Mouse (Mus musculus): ENCODE data around the gene Edc4.
"Not testable (repeated sequence)": the region's sequence is repeated elsewhere in the genome, so short reads cannot be mapped to it uniquely, and the experiment has no call there.

Edc4 gene

DNA sequence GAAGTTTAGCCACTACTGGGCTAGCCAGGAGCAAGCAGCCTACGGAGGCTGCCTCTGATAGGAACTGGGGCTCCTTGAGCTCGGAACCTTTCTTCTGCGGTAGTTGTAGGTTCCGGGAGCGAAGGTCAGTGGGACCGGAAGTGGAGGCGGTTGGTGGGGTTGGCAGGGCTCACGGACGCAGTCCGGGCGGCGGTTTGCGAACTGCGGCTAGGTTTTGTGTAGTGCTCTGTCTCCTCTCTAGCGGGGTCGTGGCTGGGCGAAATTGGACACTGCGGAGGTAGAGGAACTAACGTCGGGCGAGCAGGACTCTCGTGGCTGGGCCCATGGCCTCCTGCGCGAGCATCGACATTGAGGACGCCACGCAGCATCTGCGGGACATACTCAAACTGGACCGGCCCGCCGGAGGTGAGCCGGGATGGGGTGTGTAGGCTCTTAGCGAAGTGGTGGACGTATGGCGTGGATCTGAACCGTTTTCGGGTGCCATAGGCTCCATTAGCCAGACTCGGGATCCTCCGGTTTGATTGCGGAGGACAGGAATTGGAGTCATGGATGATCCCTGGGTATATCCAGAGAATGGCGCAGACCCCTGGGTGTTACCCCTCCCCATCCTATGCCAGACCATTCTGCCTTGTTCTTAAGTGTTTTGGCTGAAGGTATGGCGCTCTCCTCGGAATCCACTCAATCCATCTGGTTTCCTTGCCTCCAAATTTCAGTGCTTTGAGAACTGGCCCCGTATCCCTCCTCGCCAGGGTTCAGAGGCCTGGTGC lies at the start of gene Edc4:
Edc4 (plus strand) TSS at position 128 of the 767 bp plus-strand sequence.
- DNase-seq, result peak; percentile 86

DNA sequence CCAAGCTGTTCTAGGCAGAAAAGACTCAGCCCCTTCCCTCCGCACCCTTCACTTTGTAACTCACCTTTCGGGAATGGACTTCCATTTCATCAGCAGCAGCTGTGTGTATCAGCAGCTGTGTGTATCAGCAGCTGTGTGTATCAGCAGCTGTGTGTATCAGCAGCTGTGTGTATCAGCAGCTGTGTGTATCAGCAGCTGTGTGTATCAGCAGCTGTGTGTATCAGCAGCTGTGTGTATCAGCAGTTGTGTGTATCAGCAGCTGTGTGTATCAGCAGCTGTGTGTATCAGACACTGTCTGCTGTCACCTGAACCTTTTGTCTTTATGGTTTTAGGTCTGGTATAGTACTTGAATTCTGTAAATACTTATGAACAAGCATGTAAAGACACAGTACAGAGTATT lies 46.9 kb upstream of the Edc4 start:
- not testable (repeated sequence) for DNase-seq

DNA sequence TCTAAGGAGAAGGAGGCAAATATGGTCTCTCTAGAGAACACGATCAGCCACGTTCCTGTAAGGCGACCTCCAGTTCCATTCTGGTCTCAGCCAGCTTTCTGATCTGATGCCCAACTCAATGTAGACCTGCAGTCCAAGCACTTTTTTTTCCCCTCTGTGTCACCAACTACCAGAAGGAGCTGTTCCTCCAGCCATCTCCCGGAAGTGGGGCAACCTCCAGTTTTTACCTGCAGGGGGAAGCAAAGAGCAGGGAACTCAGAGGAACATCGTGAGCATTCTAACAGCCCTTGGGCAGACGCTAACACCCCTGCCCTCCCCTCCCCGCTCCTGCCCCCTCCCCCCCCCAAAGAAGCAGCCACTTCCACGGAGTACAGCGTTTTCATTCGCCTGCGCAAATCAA lies 45.4 kb upstream of the Edc4 start:
- peak; percentile 89 for DNase-seq

DNA sequence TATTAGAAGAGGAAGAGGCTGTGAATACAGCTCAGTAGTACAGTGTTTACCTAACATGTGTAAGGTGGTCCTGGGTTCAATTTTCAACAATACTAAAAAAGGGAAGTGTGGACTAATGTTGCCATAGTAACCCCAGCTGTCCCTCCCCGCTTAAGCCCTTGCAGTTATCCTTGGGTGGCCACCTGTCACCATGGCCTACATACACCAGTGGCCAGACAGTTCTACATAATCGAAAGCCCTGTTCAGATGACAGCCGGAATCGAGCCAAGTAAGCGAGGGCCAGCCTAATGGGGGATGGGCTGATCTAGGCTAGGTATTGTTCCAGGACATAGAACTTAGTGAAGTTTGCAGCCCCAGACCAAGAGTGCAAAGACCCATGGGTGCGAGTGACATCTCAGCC lies 43.7 kb upstream of the Edc4 start:
- no peak for DNase-seq

DNA sequence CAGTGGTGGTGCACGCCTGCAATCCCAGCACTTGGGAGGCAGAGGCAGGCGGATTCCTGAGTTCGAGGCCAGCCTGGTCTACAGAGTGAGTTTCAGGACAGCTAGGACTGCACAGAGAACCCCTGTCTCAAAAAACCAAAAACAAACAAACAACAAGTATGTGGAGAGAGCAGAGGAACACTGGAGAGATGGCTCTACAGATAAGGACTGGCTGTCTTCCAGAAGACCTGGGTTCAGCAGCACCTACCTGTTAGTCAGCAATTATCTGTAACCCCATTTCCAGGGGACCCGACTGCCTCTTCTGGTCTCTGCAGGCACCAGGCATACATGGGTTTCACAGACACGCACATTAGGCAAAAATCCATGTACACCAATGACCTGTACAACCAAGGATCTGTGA lies 41.5 kb upstream of the Edc4 start:
- DNase-seq, result no peak

DNA sequence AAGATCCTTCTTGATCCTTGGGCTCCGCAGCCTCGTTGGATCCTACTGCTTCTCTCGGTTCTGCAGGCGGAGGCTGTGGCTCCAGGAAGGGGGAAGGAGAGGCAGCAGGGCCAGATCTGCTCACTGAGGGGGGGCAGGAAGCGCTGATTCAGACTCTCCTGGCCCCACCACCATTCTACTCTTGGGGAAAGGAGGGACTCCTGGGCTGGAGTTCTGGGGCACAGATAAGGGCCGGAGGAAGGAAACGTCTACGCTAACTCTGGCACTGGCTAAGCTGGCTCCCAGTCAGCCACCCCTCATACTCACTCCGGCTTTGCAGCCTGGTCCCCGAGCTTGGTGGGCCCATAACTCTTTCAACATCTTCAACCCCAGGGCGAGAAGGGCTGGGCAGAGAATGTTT lies 34.0 kb upstream of the Edc4 start:
- DNase-seq, result no peak

DNA sequence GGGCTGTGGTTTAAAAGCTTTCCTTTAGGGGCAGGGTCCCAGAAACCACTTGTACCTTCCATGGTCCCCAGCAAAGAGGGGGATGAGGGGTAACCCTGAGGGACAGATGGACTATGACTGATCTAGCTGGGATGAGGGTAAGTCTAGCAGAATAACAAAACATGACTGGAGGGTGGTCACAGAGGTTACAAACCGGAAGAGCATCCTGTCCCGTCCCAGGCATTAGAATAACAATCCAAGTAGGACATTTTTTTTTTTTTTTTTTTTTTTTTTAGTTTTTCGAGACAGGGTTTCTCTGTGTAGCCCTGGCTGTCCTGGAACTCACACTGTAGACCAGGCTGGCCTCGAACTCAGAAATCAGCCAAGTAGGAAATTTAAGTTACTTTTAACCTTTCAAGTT lies 30.7 kb upstream of the Edc4 start:
- no peak for DNase-seq

DNA sequence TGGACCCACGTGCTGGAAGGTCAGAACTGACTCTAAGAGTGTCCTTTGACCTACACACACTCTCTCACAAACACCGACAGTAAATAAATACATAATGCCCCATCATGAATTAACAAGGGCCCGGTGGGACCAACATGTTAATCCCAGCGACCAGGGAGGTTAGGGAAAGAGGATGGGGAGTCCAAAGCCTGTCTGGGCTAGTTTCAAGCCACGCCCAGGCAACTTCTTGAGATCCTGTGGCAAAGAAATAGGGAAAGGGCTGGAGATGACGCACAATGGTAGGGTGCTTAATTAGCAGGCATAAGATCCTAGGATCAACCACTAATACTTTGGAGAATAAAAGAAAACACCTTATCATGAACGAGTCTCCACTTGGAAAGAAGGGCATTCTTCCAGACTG lies 30.1 kb upstream of the Edc4 start:
- DNase-seq, result no peak

DNA sequence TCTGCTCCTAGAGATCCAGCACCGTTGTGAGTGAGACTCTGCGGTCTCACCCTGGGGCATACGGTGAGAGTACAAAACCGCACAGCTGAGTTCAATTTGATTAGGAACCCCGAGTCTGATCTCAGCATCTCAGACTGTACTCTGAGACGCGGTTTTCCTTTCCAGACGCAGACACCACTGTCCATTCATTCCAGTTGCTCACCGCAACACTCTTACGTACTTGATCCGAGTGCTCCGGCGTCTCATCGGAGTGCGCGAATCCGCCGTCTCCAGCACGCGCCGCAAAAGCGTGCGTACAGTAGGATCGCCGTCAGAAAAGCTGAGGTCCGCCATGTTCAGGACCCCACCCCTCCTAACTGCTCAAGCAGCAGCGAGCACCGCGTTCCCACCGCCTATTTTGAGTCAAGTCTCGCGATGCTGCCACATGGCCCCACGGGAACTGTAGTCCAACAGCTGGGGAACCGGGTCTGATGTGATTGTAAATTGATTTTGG lies 29.0 kb upstream of the Edc4 start:
- DNase-seq, result peak; percentile 92

DNA sequence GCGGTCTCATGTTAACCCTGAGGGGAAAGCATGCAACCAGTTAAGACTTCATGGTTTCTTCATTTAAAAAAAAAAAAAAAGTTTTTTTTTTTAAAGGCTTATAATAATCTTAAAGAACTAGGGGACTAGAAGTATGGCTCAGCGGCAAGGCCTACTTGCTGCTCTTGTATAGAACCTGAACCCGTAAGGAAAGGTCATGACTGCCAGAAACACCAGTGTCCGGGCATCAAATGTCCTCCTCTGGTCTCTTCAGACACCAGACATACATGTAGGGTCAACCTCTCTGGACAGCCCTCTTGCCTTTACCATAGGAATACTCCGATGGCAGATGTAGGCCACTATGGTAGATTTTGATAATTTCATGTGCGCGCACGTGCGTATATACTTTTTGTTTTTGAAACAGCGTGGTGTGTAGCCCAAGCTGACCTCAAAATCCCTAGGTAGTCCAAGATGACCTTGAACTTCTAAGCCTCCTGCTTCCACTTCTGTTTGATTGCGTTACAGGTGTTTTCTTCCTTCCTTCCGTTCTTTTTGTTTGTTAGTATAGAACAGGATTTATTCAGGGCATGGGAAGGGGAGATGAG lies 28.4 kb upstream of the Edc4 start:
- no peak for DNase-seq

DNA sequence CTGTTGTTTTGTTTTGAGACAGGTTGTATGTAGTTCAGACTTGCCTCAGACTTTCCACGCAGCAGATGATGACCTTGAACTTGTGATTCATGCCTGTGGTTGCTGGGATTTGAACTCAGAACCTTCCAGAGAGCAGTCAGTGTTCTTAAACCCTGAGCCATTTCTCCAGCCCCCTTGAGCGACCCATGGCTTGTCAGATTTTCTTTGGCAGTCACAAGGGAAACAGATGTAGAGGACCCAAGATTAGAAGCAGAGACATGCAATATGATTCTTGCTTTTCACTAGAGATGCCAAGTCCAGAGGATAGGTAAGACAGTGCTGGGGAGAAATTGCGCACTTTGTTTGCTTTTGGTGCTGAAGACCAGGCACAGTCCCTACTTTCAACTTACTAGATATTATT lies 27.5 kb upstream of the Edc4 start, which contains the start of gene Cenpt:
Cenpt (minus strand) TSS at position 101 of the 400 bp plus-strand sequence.
- no peak for DNase-seq

DNA sequence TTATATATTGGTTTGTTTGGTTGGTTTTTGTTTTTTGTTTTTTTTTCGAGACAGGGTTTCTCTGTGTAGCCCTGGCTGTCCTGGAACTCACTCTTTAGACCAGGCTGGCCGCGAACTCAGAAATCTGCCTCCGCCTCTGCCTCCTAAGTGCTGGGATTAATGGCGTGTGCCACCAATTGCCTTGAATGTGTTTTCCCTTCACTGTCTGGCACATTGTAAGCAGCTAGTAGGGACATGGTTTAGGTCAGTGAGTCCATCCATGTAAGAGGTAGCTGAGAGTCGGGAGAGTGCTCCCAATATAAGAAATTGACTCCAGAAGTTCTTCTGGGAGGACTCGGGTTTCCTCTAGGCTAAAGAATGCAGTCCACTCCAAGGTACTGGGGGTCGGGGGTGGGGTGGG lies 26.4 kb upstream of the Edc4 start:
- DNase-seq, result no peak

DNA sequence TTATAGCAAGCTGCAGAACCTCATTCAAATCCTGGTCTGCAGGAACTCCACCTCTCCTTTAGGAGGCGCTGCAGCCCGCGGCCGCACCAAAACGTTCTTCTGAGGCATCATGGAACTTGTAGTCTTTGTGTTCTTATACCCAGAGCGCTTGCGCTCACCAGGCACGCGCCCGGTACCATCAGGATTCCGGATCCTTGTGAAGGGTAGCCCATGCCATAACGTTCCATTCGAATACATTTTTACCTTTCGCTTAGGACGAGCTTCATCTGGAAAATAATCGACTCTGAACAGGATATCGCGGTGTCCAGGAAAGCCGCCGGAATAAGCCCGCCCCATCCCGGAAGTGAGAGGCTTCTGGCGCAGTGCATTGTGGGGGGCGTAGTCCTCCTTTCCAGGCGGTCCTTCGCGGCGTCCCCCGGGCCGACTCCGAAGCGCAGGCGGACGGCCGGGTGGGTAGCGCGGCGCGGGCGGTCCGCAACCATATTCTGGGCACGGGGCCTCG lies 25.9 kb upstream of the Edc4 start, which contains the start of gene Thap11:
Thap11 (plus strand) TSS at position 418 of the 502 bp plus-strand sequence.
- peak; percentile 94 for DNase-seq

DNA sequence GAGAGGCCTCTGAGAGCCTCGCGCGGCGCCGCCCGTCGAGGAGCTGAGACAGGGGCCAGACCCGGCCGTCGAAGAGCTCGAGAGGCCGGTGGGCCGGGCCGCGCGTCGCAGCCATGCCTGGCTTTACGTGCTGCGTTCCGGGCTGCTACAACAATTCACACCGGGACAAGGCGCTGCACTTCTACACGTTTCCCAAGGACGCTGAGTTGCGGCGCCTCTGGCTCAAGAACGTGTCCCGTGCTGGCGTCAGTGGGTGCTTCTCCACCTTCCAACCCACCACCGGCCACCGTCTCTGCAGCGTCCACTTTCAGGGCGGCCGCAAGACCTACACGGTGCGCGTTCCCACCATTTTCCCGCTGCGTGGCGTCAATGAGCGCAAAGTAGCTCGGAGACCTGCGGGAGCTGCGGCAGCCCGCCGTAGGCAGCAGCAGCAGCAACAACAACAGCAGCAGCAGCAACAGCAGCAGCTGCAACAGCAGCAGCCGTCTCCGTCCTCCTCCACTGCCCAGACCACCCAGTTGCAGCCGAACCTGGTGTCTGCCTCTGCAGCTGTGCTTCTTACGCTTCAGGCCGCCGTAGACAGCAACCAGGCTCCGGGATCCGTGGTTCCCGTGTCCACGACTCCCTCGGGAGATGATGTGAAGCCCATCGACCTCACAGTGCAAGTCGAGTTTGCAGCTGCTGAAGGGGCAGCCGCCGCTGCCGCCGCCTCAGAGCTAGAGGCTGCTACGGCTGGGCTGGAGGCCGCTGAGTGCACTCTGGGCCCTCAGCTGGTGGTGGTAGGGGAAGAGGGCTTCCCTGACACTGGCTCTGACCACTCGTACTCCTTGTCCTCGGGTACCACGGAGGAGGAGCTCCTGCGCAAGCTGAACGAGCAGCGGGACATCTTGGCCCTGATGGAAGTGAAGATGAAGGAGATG lies 25.2 kb upstream of the Edc4 start:
- peak; percentile 63 for DNase-seq

DNA sequence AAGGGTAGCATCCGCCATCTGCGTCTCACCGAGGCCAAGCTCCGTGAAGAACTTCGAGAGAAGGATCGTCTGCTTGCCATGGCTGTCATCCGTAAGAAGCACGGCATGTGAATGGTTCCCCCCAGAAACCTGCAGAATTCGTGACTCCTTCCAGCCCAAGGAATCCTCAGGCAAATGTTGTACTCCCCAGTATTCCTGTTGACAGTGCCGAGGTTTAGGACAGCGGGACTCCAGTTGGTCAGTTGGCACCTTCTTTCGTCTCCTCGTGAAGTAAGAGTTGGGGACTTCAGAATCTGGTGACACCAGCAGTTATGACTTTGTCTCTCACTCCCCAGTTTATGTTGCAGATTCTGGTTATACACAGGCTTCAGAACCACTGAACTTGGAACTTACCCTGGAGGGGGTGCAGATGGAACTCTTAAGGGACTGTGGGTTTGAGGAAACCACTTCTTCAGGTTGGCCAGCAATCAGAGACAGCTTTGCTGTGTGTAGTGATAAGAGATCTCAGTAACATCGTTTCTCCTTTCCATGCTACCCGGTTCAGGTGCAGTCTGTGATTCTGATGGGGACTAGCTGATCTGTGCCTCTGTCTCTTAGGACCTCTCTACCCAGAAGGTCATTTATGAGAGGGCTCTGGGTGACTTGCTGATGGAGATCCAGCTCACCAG lies 24.4 kb upstream of the Edc4 start:
- no peak for DNase-seq

DNA sequence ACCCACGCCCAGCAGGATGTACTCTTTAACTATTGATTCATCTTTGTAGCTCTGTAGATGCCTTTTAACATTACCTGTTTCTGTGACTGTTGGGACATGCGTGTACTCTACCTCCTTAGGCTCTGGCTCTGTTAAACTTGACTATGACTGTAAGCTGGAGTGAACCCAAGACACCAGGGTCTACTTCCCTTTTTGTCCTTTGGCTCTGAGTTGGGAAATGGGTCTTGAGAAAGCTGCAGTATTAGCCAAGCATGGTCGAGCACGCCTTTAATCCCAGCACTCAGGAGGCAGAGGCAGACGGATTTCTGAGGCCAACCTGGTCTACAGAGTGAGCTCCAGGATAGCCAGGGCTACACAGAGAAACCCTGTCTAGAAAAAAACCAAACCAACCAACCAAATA lies 22.2 kb upstream of the Edc4 start:
- no peak for DNase-seq

DNA sequence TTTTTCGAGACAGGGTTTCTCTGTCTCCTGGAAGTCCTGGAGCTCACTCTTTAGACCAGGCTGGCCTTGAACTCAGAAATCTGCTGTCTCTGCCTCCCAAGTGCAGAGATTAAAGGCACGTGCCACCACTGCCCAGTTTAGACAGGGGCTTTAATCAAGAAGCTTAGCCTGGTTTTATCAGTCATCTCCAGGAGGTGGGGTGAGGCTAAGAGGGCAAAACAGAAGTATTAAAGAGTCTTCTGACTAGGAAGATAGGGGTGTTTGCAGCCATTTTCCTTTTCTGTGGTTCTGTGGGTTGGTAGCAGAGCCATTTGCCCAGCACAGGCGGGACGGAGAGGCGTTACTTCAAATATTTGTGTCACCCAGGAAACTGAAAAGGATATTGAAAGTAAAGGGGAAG lies 21.4 kb upstream of the Edc4 start:
- peak; percentile 77 for DNase-seq

DNA sequence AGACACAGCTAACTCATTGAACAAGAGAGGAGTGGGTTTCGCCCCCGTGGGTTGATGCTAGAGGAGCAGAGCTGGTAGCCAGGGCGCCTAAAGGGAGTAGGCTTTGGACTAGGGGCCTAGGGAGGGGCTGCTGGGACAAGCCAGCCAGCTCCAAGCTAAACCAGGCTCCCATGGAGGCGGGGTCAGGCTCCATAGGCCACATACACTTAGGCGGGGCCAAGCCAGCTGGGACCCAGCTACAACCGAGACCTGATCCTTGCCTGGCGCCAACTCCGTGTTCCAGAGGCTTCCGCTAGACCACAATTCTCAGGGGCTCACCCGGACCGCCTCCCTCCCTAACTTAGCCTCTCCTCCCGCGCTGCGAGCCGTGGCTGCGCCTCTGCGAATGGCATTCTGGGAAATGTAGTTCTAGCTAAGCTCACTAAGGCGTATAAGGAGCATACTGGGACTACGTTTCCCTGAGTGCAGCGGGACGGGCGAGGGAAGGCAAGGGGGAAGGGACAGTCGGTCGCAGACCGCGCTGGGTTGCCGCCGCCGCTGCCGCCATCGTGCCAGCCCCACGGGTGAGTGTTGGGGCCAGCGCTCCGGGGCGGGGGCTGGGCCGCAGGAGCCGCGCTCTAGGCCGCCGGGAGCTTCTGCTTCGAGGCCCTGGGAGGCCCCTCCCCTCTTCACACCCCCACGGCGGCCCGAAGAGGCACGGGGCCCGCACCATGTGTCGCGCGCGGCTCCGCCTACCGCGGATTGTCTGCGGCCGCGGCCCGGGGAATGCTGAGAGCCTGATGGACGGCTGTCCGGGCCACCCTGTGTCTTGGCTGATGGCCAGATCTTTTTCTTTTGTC lies 20.3 kb upstream of the Edc4 start, which contains the start of gene Nutf2:
Nutf2 (plus strand) TSS at position 438 of the 839 bp plus-strand sequence.
- DNase-seq, result peak; percentile 98

DNA sequence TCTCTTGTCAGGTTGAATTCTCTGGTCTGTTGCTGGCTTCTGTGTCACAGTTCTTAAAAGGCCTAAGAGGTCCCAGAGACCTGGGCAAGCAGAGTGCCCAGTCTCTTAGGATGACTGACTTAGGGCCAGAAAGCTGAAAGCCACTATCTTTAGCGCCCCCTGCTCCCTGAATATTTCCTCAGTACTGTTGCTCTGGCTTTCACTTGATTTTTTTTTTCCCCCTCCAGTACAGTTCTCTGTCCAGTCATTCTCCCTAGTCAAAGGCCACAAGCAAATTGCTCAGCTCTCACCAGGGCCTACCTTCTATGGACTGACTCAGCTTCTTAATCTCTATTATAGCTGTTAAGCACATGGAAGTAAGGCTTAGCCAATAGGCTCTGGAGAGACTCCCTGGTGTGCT lies 18.7 kb upstream of the Edc4 start:
- DNase-seq, result peak; percentile 40

DNA sequence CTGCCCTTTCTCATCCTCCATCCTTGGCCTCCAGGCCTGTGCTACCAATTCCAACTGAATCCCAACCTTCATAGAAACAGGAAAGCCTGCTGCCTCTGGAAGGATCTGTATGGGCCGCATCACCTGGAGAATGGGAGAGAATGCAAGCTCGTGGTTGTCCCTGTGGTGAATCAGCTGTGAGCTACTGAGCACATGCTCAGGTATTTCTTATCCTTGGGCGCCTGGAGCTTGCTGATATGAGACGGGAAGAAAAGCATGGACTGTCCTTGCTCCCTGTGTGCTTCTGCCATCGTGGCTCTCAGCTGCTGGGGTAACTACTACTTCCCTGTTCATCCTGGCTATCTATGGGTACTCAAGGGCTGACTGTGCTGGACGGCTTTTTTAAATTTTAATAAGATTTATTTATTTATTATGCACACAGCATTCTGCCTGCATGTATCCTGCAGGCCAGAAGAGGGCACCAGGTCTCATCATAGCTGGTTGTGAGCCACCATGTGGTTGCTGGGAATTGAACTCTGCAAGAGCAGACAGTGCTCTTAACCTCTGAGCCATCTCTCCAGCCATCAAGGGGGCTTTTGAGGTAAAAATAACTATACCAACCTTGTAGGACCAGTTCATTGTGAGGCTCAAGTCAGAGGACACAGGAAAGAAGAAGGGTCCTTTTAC lies 14.2 kb upstream of the Edc4 start:
- DNase-seq, result peak; percentile 36

DNA sequence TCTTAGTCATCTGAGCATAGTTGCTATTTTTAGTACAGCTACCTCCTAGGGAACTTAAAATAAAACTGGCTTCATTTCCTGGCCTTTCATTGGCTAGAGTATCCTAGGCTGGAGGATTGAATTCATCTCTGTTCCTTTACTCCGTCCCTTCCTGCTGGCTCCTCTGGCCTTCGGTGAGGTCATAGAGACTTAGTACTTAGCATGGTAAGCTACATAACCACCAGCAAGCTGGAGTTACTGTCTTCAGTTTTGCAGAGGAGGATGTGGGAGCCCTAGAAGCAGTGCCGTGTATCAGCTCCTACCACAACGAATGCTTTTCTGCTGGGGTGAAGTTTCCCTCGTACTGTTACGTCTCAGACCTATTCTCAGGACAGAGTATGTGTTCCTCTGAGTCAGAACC lies 6.4 kb upstream of the Edc4 start:
- no peak for DNase-seq
